Mouse (Mus musculus): Measurements from ENCODE around the gene Llph.

- TF ChIP-seq CTCF (conservative IDR thresholded peaks at IDR 0.05 in 1 of 2, IDR thresholded peaks at IDR 0.05 in 1 of 2; ENCODE audit: low read depth in 2 of 2, low read length in 2 of 2) (no peak), CHD2 (IDR thresholded peaks at IDR 0.05; ENCODE audit: low read length) (no peak), POLR2A (IDR thresholded peaks at IDR 0.05; ENCODE audit: low read depth, low read length) (no peak), MXI1 (IDR thresholded peaks at IDR 0.05; ENCODE audit: low read depth, low read length) (no peak), TCF12 (IDR thresholded peaks at IDR 0.05; ENCODE audit: low read depth, low read length) (no peak)
Observed at GRCm38 (mm10) chr10:120251791-120252190, 24.9 kb downstream of the Llph start.
